ENCODE assay signal across 8 mouse cellular contexts in genomic region chr5:65697486-65697835, GRCm38 (mm10). TPM values are rescaled to one million over a fixed set of nuclear protein-coding genes. Genes with fewer than 3 reads are reported as not detected.
DNase-seq lines count a peak whose midpoint lies in the region; ATAC-seq and TF ChIP-seq lines count a peak whose summit lies in the region.

No protein-coding gene starts in this region.

- intact Hi-C loops in gastrocnemius, postnatal 14 days (cut with DNase I; ENCODE audit: low total_unique reads), result loop anchor here (5.0 to 10.0 kb wide), 2 partner anchors 160 to 293 kb away; partner anchors contain the start of genes Smim14 and Ube2k

- WGBS in embryonic facial prominence, embryonic 12.5 days, result under 1% methylated on average over 49 of the region's 49 CpGs
- WGBS in heart, postnatal 0 days, result 0% methylated on average over 24 of the region's 49 CpGs
- 0% methylated on average over 41 of the region's 49 CpGs for WGBS in liver, embryonic 16.5 days (ENCODE audit: insufficient replicate concordance)
- WGBS in spleen, adult 2 months, result under 1% methylated on average over 42 of the region's 49 CpGs

- peak overlapping the region; percentile 98 for H3K4me3 ChIP-seq in embryonic facial prominence, embryonic 12.5 days
- peak overlapping the region; percentile 98 for H3K4me3 ChIP-seq in heart, postnatal 0 days (ENCODE audit: low read depth, low read length)
- peak overlapping the region; percentile 95 for H3K4me3 ChIP-seq in liver, embryonic 16.5 days (ENCODE audit: low read depth, low read length)
- H3K4me3 ChIP-seq in spleen, adult 2 months (ENCODE audit: extremely low read depth, insufficient read depth, insufficient read length), result peak overlapping the region; percentile 69

- TF ChIP-seq POLR2A in spleen, adult 2 months (IDR thresholded peaks at IDR 0.05; ENCODE audit: low read depth, low read length), result no peak

- no peak for TF ChIP-seq CTCF in heart, postnatal 0 days (IDR thresholded peaks at IDR 0.05; ENCODE audit: low read depth)
- TF ChIP-seq CTCF in spleen, adult 2 months (IDR thresholded peaks at IDR 0.05; ENCODE audit: extremely low read depth, insufficient read depth, insufficient read length, insufficient replicate concordance), result no peak

- peak; percentile 6; the same call in 1 of the 2 replicates for ATAC-seq in embryonic facial prominence, embryonic 12.5 days (ENCODE audit: insufficient number of reproducible peaks, insufficient read depth, low FRiP score, low TSS enrichment)
- peak; percentile 50 for ATAC-seq in heart, postnatal 0 days (ENCODE audit: insufficient read depth, low read depth)
- peak; percentile 44 for ATAC-seq in liver, embryonic 16.5 days (ENCODE audit: low read depth)

- H3K9me3 ChIP-seq in embryonic facial prominence, embryonic 12.5 days, result no peaks in the 10 kb centered on the region
- no peaks in the 10 kb centered on the region for H3K9me3 ChIP-seq in heart, postnatal 0 days (replicated peaks; ENCODE audit: control insufficient read depth, low read length)
- H3K9me3 ChIP-seq in liver, embryonic 16.5 days (replicated peaks; ENCODE audit: control insufficient read depth, low read length), result no peaks in the 10 kb centered on the region

- peak overlapping the region; percentile 63 for H3K4me2 ChIP-seq in embryonic facial prominence, embryonic 12.5 days (replicated peaks)
- peak overlapping the region; percentile 73 for H3K4me2 ChIP-seq in heart, postnatal 0 days (ENCODE audit: low read depth, low read length)
- H3K4me2 ChIP-seq in liver, embryonic 16.5 days (ENCODE audit: low read depth, low read length), result peak overlapping the region; percentile 72

- H3K9ac ChIP-seq in embryonic facial prominence, embryonic 12.5 days, result peak overlapping the region; percentile 99
- H3K9ac ChIP-seq in heart, postnatal 0 days (replicated peaks; ENCODE audit: low read depth, low read length), result peak overlapping the region; percentile 94
- H3K9ac ChIP-seq in liver, embryonic 16.5 days (ENCODE audit: low read depth, low read length), result peak overlapping the region; percentile 98

- peaks cover 5% of the 10 kb centered on the region for H3K36me3 ChIP-seq in embryonic facial prominence, embryonic 12.5 days
- H3K36me3 ChIP-seq in heart, postnatal 0 days (replicated peaks; ENCODE audit: control insufficient read depth, insufficient read depth, low read length), result peaks cover 10% of the 10 kb centered on the region
- peaks cover 10% of the 10 kb centered on the region; the same call in 1 of the 2 replicates for H3K36me3 ChIP-seq in liver, embryonic 16.5 days (ENCODE audit: control insufficient read depth, insufficient read depth)
- H3K36me3 ChIP-seq in spleen, adult 2 months (ENCODE audit: control insufficient read depth, insufficient read depth, low read length), result 0 out of 2 replicates have a peak, but pooled peaks cover 2% of the 10 kb centered on the region

- H3K4me1 ChIP-seq in embryonic facial prominence, embryonic 12.5 days, result peaks cover 19% of the 10 kb centered on the region
- peaks cover 7% of the 10 kb centered on the region for H3K4me1 ChIP-seq in heart, postnatal 0 days (ENCODE audit: control insufficient read depth, insufficient read depth)
- peaks cover 26% of the 10 kb centered on the region for H3K4me1 ChIP-seq in liver, embryonic 16.5 days (ENCODE audit: control insufficient read depth, low read depth, low read length)
- H3K4me1 ChIP-seq in spleen, adult 2 months (ENCODE audit: control insufficient read depth, insufficient read depth, insufficient read length), result peaks cover 6% of the 10 kb centered on the region

- TF ChIP-seq EP300 in heart, postnatal 0 days (IDR thresholded peaks at IDR 0.05; ENCODE audit: low read depth), result no peak

- H3K27me3 ChIP-seq in embryonic facial prominence, embryonic 12.5 days, result no peaks in the 10 kb centered on the region
- H3K27me3 ChIP-seq in heart, postnatal 0 days (ENCODE audit: control insufficient read depth, insufficient read depth, low read length), result no peaks in the 10 kb centered on the region
- H3K27me3 ChIP-seq in liver, embryonic 16.5 days (ENCODE audit: control insufficient read depth, insufficient read depth, low read depth, low read length), result no peaks in the 10 kb centered on the region
- no peaks in the 10 kb centered on the region for H3K27me3 ChIP-seq in spleen, adult 2 months (ENCODE audit: control insufficient read depth, insufficient read depth, low read length)

- DNase-seq in gastrocnemius, adult 18-20 months (ENCODE audit: low spot score), result peak; percentile 30
- no peak for DNase-seq in gastrocnemius, postnatal 14 days
- DNase-seq in 3T3-L1 (ENCODE audit: low read depth, low spot score), result peak; percentile 28
- no peak for DNase-seq in heart, postnatal 0 days (ENCODE audit: low spot score)
- peak in 1 of 2 experiments; percentile 64 for DNase-seq in spleen, adult 2 months (ENCODE audit: low read depth in 1 of 2, low spot score in 2 of 2)
- DNase-seq in embryo, embryonic 10.5 days (ENCODE audit: low spot score), result no peak

- H3K27ac ChIP-seq in embryonic facial prominence, embryonic 12.5 days, result peak overlapping the region; percentile 99
- H3K27ac ChIP-seq in heart, postnatal 0 days (ENCODE audit: low read depth), result peak overlapping the region; percentile 98
- peak overlapping the region; percentile 91 for H3K27ac ChIP-seq in liver, embryonic 16.5 days (ENCODE audit: low read length)
- H3K27ac ChIP-seq in spleen, adult 2 months (ENCODE audit: insufficient read depth, low read length), result peak overlapping the region; percentile 95

RNA-seq across cellular contexts. Expression of gene Pds5a, which starts 0.6 kb away (rescaled TPM):
- total RNA-seq in gastrocnemius, adult 18-20 months (2021), result 10 to 100 TPM; 43.1 to 44.7 TPM
- total RNA-seq in gastrocnemius, postnatal 14 days (2021), result 10 to 100 TPM; 40.6 to 42.9 TPM
- polyA plus RNA-seq in embryonic facial prominence, embryonic 12.5 days (2016; fragmentation: Nextera tagmentation; extraction: Ambion mirVana), result 106 and 111 TPM in 2 replicates
- total RNA-seq in heart, postnatal 0 days (2014; rRNA removed; ENCODE audit: low replicate concordance), result 57.9 and 91.3 TPM in 2 replicates
- polyA plus RNA-seq in heart, postnatal 0 days (2015; fragmentation: Nextera tagmentation; extraction: Ambion mirVana), result 13.2 and 15.4 TPM in 2 replicates
- polyA plus RNA-seq in liver, embryonic 16.5 days (2015; fragmentation: Nextera tagmentation; extraction: Ambion mirVana), result 15.7 and 17.3 TPM in 2 replicates
- 10.4 and 12.8 TPM in 2 replicates for polyA plus RNA-seq in spleen, adult 2 months (2012; rRNA removed)

Comparison
In these comparisons a context has a peak if more than half of its experiments do, and no peak if none do; other contexts are left out.
1. DNase-seq: peak in gastrocnemius, adult 18-20 months (single experiment) and 3T3-L1 (single experiment); none in gastrocnemius, postnatal 14 days (single experiment), heart, postnatal 0 days (single experiment) and embryo, embryonic 10.5 days (single experiment).
2. Peak in every context shown above with its lines, with median percentiles within 50 percentile points of each other: ATAC-seq, H3K27ac ChIP-seq, H3K4me2 ChIP-seq, H3K4me3 ChIP-seq and H3K9ac ChIP-seq.